Mouse (Mus musculus): ENCODE results near the gene Tmem50b. TPM values are rescaled to one million over a fixed set of nuclear protein-coding genes. Genes with fewer than 3 reads are reported as not detected.

Tmem50b gene
- polyA plus RNA-seq, 1 experiment = 148 TPM

DNA sequence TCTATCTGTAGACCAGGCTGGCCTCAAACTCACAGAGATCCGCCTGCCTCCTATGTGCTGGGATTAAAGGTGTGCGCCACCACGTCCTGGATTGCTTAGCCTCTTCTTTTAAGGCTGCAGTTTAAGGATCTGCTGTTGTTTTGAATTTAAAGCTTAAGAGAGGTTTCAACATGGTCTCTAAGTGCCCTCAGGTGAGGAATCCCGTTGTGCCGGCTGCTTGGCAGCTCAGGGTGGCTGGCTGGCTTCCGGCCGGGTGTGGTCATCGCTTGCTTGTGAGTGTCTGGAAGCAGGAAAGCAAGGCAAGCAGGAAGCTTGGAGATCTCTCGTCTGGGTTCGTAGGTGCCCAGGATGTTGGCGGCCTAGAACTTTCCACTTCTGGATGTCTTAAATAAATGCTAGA lies 23.4 kb upstream of the Tmem50b start:
- TF ChIP-seq CTCF (IDR thresholded peaks at IDR 0.05; ENCODE audit: borderline replicate concordance, insufficient read depth, low read depth, low read length) = no peak
- no peak for TF ChIP-seq POLR2A (IDR thresholded peaks at IDR 0.05; ENCODE audit: borderline replicate concordance, insufficient read depth, low read length)
- WGBS = 88% methylated on average over 11 of the region's 11 CpGs
- Histone ChIP-seq H3K4me3 (replicated peaks; ENCODE audit: insufficient read depth, low read depth, low read length) (no peak overlapping the region), H3K27ac (ENCODE audit: insufficient read depth, low read length) (no peak overlapping the region), H3K4me1 (ENCODE audit: control insufficient read depth, insufficient read depth, low read length) (no peaks in the 10 kb centered on the region), H3K27me3 (ENCODE audit: control insufficient read depth, insufficient read depth, low read length) (no peaks in the 10 kb centered on the region)
- no peak for DNase-seq

DNA sequence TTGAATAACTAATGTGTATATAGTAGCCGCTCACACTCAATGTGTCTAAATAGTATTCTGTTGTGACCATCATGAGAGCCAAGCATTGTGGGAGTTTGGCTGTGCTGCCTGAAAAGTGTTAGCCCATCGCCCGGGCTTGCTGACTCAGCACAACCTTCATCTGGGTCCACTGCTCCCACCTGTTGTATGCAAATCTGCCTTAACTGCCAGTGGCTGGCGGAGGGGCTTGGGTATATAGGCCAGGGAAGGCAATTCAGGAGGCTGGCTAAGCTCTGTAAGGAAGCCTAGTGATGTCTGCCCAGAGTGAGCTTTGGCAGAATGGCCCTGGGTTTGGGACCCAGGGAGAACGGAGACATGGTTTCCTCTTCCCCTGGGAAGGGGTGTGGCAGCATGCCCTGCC lies 22.6 kb upstream of the Tmem50b start:
- TF ChIP-seq CTCF (IDR thresholded peaks at IDR 0.05; ENCODE audit: borderline replicate concordance, insufficient read depth, low read depth, low read length) (no peak), POLR2A (IDR thresholded peaks at IDR 0.05; ENCODE audit: borderline replicate concordance, insufficient read depth, low read length) (no peak)
- Histone ChIP-seq H3K4me3 (replicated peaks; ENCODE audit: insufficient read depth, low read depth, low read length) (no peak overlapping the region), H3K27ac (ENCODE audit: insufficient read depth, low read length) (no peak overlapping the region), H3K27me3 (ENCODE audit: control insufficient read depth, insufficient read depth, low read length) (no peaks in the 10 kb centered on the region), H3K4me1 (ENCODE audit: control insufficient read depth, insufficient read depth, low read length) (no peaks in the 10 kb centered on the region)
- 80% methylated on average over 5 of the region's 5 CpGs for WGBS
- no peak for DNase-seq

DNA sequence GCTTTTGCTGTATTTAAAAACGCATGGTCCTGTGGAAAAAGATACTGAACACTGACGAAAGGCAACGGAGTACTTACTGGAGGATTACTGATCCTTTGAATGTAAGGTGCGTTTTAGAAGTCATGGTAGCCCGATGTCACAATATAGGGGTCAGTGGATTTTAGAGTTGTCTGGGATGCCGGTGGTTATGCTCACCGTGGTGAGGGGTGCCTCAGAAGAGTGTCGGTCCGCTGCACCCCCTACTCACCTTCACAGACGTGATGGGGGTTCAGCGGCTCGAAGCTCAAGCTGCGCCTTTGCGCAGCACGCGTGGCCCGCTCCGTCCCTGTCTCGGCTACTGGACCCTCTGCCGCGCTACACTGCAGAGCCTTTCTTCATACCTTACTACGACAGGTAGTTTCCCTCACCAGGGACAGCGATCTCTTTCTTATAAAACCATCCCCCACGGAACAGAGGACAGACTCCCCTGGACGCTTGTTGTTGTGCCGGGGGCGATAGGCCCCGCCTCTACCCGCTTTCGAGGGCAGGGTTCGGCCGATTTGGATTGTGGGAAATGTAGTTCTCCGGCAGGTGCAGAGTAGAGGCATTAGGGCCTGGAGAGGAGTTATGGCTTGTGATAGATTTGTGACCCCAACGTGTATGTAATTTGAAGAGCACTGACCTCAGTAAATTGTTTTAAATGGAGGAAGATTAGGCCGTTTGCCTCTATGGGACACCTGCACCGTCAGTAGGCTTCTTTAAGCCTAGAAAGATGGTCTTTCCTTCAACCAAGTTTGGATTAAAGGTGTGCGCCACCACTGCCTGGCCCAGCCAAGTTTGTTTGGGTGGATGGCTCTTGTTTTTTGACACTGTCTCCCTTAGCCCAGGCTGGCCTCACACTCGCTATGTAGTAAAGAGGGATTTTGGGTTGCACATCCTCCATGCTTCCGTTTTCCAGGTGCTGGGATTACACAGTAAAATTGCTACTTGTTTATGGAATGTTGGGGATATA lies 21.2 kb upstream of the Tmem50b start, which contains the start of gene Dnajc28:
Gene Dnajc28, minus strand, starts transcription at position 516 of the 991 bp plus-strand sequence.
- Histone ChIP-seq H3K27ac (ENCODE audit: insufficient read depth, low read length) (peak within 1 kb of the TSS; percentile 72), H3K27me3 (ENCODE audit: control insufficient read depth, insufficient read depth, low read length) (no peaks in the 10 kb centered on the region), H3K4me3 (replicated peaks; ENCODE audit: insufficient read depth, low read depth, low read length) (peak within 1 kb of the TSS; percentile 93), H3K4me1 (ENCODE audit: control insufficient read depth, insufficient read depth, low read length) (no peaks in the 10 kb centered on the region)
- no peak for TF ChIP-seq CTCF (IDR thresholded peaks at IDR 0.05; ENCODE audit: borderline replicate concordance, insufficient read depth, low read depth, low read length)
- TF ChIP-seq POLR2A (IDR thresholded peaks at IDR 0.05; ENCODE audit: borderline replicate concordance, insufficient read depth, low read length) = peak; percentile 97; the same call in 1 of the 2 replicates
- DNase-seq = peak; percentile 88 to 89
- WGBS = 11% methylated on average over 39 of the region's 39 CpGs

DNA sequence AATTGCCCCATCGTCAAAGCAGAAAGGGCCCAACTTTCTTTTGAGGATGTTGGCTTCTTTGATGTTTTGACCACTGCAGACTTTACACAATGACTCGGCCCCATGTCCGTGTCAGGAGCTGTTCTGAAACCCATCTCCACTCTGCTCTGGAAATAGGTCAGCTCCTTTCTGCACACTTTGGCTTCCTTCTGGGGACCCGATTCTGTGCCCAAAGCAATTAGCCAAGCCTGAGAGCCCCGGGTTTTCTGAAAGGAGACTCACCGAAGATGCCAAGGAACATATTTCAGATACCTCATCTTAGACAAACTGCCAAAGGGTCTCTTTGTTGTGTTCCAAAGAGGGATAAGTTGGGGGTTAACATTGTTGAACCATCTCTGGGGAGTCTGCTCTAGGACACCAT lies 17.0 kb upstream of the Tmem50b start:
- no peak for DNase-seq

DNA sequence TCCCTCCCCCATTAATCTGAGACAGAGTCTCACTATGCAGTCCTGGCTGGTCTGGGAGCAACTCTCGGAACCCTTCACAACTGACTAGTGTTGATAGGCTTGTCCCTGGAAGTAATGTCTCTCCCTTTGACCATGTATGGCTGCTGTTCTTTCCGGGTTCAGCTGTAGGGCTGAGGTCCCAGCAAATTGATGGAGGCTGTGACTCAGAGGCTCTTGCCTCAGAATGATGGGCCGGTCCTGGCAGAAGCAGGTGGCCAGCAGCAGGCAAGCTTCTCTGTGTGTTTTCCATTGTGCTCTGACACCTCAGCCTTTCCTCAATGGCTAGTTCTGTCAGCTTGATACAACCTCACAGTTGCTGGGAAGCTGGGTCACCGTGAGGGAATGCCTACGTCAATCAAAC lies 14.9 kb upstream of the Tmem50b start:
- Histone ChIP-seq H3K27me3 (ENCODE audit: control insufficient read depth, insufficient read depth, low read length) (no peaks in the 10 kb centered on the region), H3K4me3 (replicated peaks; ENCODE audit: insufficient read depth, low read depth, low read length) (no peak overlapping the region), H3K27ac (ENCODE audit: insufficient read depth, low read length) (no peak overlapping the region), H3K4me1 (ENCODE audit: control insufficient read depth, insufficient read depth, low read length) (no peaks in the 10 kb centered on the region)
- DNase-seq = no peak
- 82% methylated on average over 5 of the region's 5 CpGs for WGBS
- no peak for TF ChIP-seq POLR2A (IDR thresholded peaks at IDR 0.05; ENCODE audit: borderline replicate concordance, insufficient read depth, low read length)
- TF ChIP-seq CTCF (IDR thresholded peaks at IDR 0.05; ENCODE audit: borderline replicate concordance, insufficient read depth, low read depth, low read length) = no peak

More for the DNA sequence above, 17.0 kb upstream of the Tmem50b start:
- Histone ChIP-seq H3K27ac (ENCODE audit: insufficient read depth, low read length) (no peak overlapping the region), H3K4me1 (ENCODE audit: control insufficient read depth, insufficient read depth, low read length) (no peaks in the 10 kb centered on the region), H3K27me3 (ENCODE audit: control insufficient read depth, insufficient read depth, low read length) (no peaks in the 10 kb centered on the region), H3K4me3 (replicated peaks; ENCODE audit: insufficient read depth, low read depth, low read length) (no peak overlapping the region)
- TF ChIP-seq POLR2A (IDR thresholded peaks at IDR 0.05; ENCODE audit: borderline replicate concordance, insufficient read depth, low read length) (no peak), CTCF (IDR thresholded peaks at IDR 0.05; ENCODE audit: borderline replicate concordance, insufficient read depth, low read depth, low read length) (no peak)
- WGBS = 26% methylated on average over 6 of the region's 6 CpGs

DNA sequence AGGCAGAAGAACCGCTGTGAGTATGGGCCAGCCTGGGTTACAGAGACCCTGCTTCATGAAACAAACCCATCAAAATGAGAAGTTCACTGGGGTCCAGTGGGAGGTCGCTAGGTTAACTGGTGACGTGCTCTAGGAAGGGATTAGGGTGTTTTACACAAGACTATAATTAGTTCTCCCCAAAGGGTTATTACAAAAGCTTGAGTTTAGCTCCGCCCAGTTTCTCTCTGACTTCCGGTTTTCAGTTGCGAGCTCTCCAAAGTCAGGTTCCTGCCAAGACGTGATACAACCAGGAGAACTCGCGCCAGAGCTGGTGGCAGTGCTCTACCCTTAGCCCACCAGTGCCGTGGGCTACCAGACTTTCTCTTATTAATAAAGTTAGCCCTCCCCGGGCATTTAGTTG lies 13.6 kb upstream of the Tmem50b start:
- no peak overlapping the region for H3K4me3 ChIP-seq (replicated peaks; ENCODE audit: insufficient read depth, low read depth, low read length)
- TF ChIP-seq CTCF (IDR thresholded peaks at IDR 0.05; ENCODE audit: borderline replicate concordance, insufficient read depth, low read depth, low read length) (no peak), POLR2A (IDR thresholded peaks at IDR 0.05; ENCODE audit: borderline replicate concordance, insufficient read depth, low read length) (no peak)
- H3K4me1 ChIP-seq (ENCODE audit: control insufficient read depth, insufficient read depth, low read length) = no peaks in the 10 kb centered on the region
- 58% methylated on average over 11 of the region's 11 CpGs for WGBS
- no peak for DNase-seq
- H3K27ac ChIP-seq (ENCODE audit: insufficient read depth, low read length) = no peak overlapping the region
- no peaks in the 10 kb centered on the region for H3K27me3 ChIP-seq (ENCODE audit: control insufficient read depth, insufficient read depth, low read length)

DNA sequence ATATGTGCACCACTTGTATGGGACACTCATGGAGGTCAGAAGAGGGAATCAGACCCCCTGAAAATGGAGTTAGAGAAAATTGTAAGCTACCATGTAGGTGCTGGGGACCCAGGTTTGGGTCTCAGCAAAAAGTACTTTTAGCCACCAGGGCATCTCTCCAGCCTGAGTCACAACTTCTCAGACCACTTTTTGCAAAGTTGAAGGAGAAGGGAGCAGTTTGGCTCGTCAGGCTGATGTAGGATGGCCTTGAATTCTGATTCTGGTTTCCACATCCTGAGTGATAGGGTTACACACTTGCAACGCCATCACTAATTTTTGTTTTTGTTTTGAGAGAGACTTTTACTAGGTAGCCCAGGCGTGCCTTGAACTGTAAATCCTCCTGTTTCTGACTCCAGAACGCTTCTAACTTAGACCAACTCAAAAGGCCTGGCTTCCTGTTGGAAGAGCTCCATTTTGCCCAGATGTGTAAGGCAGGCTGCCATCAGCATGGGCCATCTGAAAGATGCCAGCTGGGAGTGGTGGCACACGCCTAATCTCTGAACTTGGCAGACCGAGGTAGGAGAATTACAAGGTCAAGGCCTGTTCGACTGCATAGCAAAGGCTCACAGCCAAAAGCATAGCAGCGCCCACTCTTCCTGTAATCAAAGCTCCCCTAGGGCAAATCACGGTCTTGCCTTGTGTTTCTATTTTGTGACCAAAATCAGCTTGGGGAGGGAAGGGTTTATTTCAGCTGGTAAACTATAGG lies 12.1 kb upstream of the Tmem50b start:
- no peak overlapping the region for H3K27ac ChIP-seq (ENCODE audit: insufficient read depth, low read length)
- TF ChIP-seq CTCF (IDR thresholded peaks at IDR 0.05; ENCODE audit: borderline replicate concordance, insufficient read depth, low read depth, low read length) (no peak), POLR2A (IDR thresholded peaks at IDR 0.05; ENCODE audit: borderline replicate concordance, insufficient read depth, low read length) (no peak)
- WGBS = 41% methylated on average over 9 of the region's 9 CpGs
- no peaks in the 10 kb centered on the region for H3K27me3 ChIP-seq (ENCODE audit: control insufficient read depth, insufficient read depth, low read length)
- H3K4me1 ChIP-seq (ENCODE audit: control insufficient read depth, insufficient read depth, low read length) = no peaks in the 10 kb centered on the region
- no peak overlapping the region for H3K4me3 ChIP-seq (replicated peaks; ENCODE audit: insufficient read depth, low read depth, low read length)
- no peak for DNase-seq

All from cerebellum, adult 2 months (tissue).